Mouse (Mus musculus) gastrocnemius, adult 8-10 months (tissue): ENCODE data around the gene Dync1i1. TPM values are rescaled to one million over a fixed set of nuclear protein-coding genes. Genes with fewer than 3 reads are reported as not detected.

Experiments
- DNase-seq, 2 experiments: peaks; one replicate each; pipeline ENCODE4 v3.0.0; 2022; ENCODE audit warnings: low spot score in 2 of 2
- total RNA-seq, 4 experiments: library from RNA; stranded (reverse); gene quantifications; 2 replicates each; pipeline ENCODE4 v1.2.4; 2022

Gene Dync1i1
- total RNA-seq, 4 experiments from 2014 or later = 0.13 to 0.86 (median 0.30) TPM

- DNase-seq = no peak
Observed at GRCm38 (mm10) chr6:6052696-6053095, 327.3 kb downstream of the Dync1i1 start.

GRCm38 (mm10) chr6:6053946-6054345 is 328.5 kb downstream of the Dync1i1 start:
- no peak for DNase-seq

- no peak for DNase-seq
Observed at GRCm38 (mm10) chr6:6058548-6058947, 333.1 kb downstream of the Dync1i1 start.

- DNase-seq = no peak
Observed at GRCm38 (mm10) chr6:6067201-6067600, 341.8 kb downstream of the Dync1i1 start.

GRCm38 (mm10) chr6:6070015-6070414 is 344.6 kb downstream of the Dync1i1 start:
- DNase-seq = no peak

- DNase-seq = no peak
Observed at GRCm38 (mm10) chr6:6071038-6071437, 345.6 kb downstream of the Dync1i1 start.

- DNase-seq = no peak
Observed at GRCm38 (mm10) chr6:6075940-6076447, 350.6 kb downstream of the Dync1i1 start.

GRCm38 (mm10) chr6:6077234-6077633 is 351.8 kb downstream of the Dync1i1 start:
- no peak for DNase-seq

Other genes with a start within 250 kb of the Dync1i1 start
- 100 to 1,000 TPM; 401 to 730 (median 519) TPM for gene Pdk4, start 229.3 kb upstream of the Dync1i1 start, total RNA-seq